Mouse (Mus musculus): ENCODE results near the gene Maged2. TPM values are rescaled to one million over a fixed set of nuclear protein-coding genes. Genes with fewer than 3 reads are reported as not detected.
"Not testable (repeated sequence)": the region's sequence is repeated elsewhere in the genome, so short reads cannot be mapped to it uniquely, and the experiment has no call there.

The Maged2 gene
- polyA plus RNA-seq, 1 experiment from 2014 or later: 525 TPM

DNA sequence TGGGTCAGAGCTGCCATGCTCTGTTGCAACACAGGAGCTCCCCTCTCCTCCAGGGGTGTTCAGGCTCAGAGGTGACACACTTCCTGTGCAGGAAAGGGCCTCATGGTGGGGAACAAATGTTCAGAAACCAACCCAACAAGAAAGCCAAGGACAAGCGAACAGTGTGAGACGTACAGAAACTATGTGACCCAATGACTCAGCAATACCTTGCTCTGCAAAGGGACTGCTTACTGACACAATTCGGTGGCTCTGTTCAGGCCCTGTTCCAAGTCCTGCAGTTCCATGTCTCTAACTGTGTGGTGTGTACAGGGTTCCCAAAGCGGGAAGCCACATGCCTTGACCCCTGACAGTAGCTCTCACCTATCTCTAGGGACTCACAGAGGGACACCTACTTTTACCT lies 13.2 kb downstream of the Maged2 start:
- 57% methylated on average over 1 of the region's 4 CpGs for WGBS
- H3K27me3 ChIP-seq (ENCODE audit: control insufficient read depth, insufficient read depth, low read length); H3K4me3 ChIP-seq (ENCODE audit: low read length); H3K27ac ChIP-seq (ENCODE audit: low read length); H3K4me2 ChIP-seq (ENCODE audit: low read depth, low read length); H3K9me3 ChIP-seq (replicated peaks; ENCODE audit: control insufficient read depth, low read length); ATAC-seq (replicated peaks; ENCODE audit: extremely low read depth, insufficient read depth, low FRiP score); H3K36me3 ChIP-seq (ENCODE audit: control insufficient read depth, insufficient read depth); H3K9ac ChIP-seq (ENCODE audit: low read length); H3K4me1 ChIP-seq (ENCODE audit: control insufficient read depth, insufficient read depth, low read length): not testable (repeated sequence)

DNA sequence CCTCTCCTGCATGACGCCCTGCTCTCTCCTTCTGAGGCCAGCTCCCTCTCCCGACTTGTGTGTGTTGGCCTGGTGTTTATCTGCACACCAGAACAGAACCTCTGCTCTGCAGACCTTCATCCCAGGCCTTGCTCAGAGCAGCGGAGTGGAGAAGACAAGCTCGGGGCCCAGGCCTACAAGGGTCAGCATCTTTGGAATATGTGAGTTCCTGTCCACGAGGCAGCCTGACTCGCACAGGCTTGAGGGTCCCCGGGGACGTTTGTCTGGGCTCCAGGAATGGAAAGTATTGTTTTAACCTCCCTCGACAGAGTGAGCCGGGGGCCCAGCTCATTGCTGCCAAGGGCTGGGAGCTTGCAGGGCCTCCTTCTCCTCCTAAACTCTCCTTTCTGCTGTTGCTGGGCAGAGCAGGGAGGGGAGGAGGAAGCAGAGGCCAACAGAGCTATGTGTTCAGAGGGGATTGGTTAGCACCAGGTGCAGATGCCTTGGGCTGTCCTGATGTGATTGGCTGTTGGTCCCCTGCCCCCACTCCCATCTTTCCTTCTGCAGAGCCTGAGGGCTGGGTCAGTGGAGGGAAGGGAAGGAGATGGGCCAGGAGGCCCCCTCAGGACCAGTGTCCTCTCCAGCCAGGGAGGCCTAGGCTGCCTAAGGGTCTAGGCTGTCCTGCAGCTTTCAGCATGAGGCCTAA lies 15.5 kb downstream of the Maged2 start:
- H3K27ac ChIP-seq (ENCODE audit: low read length): not testable (repeated sequence)
- 52% methylated on average over 2 of the region's 10 CpGs for WGBS
- peak; percentile 94 for ATAC-seq (replicated peaks; ENCODE audit: extremely low read depth, insufficient read depth, low FRiP score)

More for the DNA sequence above, 15.5 kb downstream of the Maged2 start:
- not testable (repeated sequence) for H3K9ac ChIP-seq (ENCODE audit: low read length); H3K4me1 ChIP-seq (ENCODE audit: control insufficient read depth, insufficient read depth, low read length); H3K27me3 ChIP-seq (ENCODE audit: control insufficient read depth, insufficient read depth, low read length); H3K4me3 ChIP-seq (ENCODE audit: low read length); H3K4me2 ChIP-seq (ENCODE audit: low read depth, low read length); H3K9me3 ChIP-seq (replicated peaks; ENCODE audit: control insufficient read depth, low read length); H3K36me3 ChIP-seq (ENCODE audit: control insufficient read depth, insufficient read depth)

Other genes starting within 250 kb of the Maged2 start
- gene Pfkfb1, start 226.1 kb downstream of the Maged2 start, polyA plus RNA-seq (2015; fragmentation: Nextera tagmentation; extraction: Ambion mirVana): 3.8 and 5.4 TPM in 2 replicates
- gene Apex2, start 224.5 kb downstream of the Maged2 start, polyA plus RNA-seq (2015; fragmentation: Nextera tagmentation; extraction: Ambion mirVana): 10.5 and 12.3 TPM in 2 replicates
- gene Tro, start 156.8 kb downstream of the Maged2 start, polyA plus RNA-seq (2015; fragmentation: Nextera tagmentation; extraction: Ambion mirVana): 11.9 and 15.0 TPM in 2 replicates
- 19.0 and 21.4 TPM in 2 replicates for gene Gnl3l, start 203.0 kb upstream of the Maged2 start, polyA plus RNA-seq (2015; fragmentation: Nextera tagmentation; extraction: Ambion mirVana)
- 5.6 and 8.3 TPM in 2 replicates for gene Fgd1, start 231.8 kb upstream of the Maged2 start, polyA plus RNA-seq (2015; fragmentation: Nextera tagmentation; extraction: Ambion mirVana)